Mouse (Mus musculus) stomach, embryonic 16.5 days (tissue): ENCODE data around the gene Ercc6l2. TPM values are rescaled to one million over a fixed set of nuclear protein-coding genes. Genes with fewer than 3 reads are reported as not detected.

Experiments used
- ATAC-seq: fragments of 200-750 bp; cut with Nextera tagmentation; 2 replicates; pipeline ENCODE4 v1.8.0; 2017; ENCODE audit warnings: moderate number of reproducible peaks, moderate TSS enrichment; ENCODE audit not compliant: insufficient read depth, low FRiP score
- H3K27ac ChIP-seq: fragments of 300-500 bp; sonication (generic); 2 replicates; pipeline ENCODE4 v1.5.1; 2014; ENCODE audit warnings: low read length
- H3K27me3 ChIP-seq: fragments of 300-500 bp; sonication (generic); 2 replicates; pipeline ENCODE4 v1.6.1; 2014; ENCODE audit warnings: low read length, control low read depth, mixed read lengths; ENCODE audit not compliant: control insufficient read depth, insufficient read depth
- H3K36me3 ChIP-seq: fragments of 300-500 bp; sonication (generic); 2 replicates; pipeline ENCODE4 v1.6.1; 2014; ENCODE audit warnings: low read length; ENCODE audit not compliant: control insufficient read depth, insufficient read depth
- H3K4me1 ChIP-seq: fragments of 300-500 bp; sonication (generic); 2 replicates; pipeline ENCODE4 v1.6.1; 2014; ENCODE audit warnings: low read length, control low read depth, mixed read lengths; ENCODE audit not compliant: control insufficient read depth, insufficient read depth
- H3K4me2 ChIP-seq: fragments of 300-500 bp; sonication (generic); 2 replicates; pipeline ENCODE4 v1.6.1; 2014; ENCODE audit warnings: low read depth, low read length, mixed read lengths
- H3K4me3 ChIP-seq: fragments of 300-500 bp; sonication (generic); replicated peaks from 2 replicates; pipeline ENCODE4 v1.5.1; 2014; ENCODE audit warnings: mild to moderate bottlenecking, low read length
- H3K9ac ChIP-seq: fragments of 300-500 bp; sonication (generic); 2 replicates; pipeline ENCODE4 v1.6.1; 2014; ENCODE audit warnings: low read length
- H3K9me3 ChIP-seq: fragments of 300-500 bp; sonication (generic); replicated peaks from 2 replicates; pipeline ENCODE4 v1.6.1; 2016; ENCODE audit warnings: low read length, control low read depth; ENCODE audit not compliant: control insufficient read depth
- WGBS: fragments of 180-500 bp; shearing (Covaris S2); extraction: QIAGEN DNeasy Blood & Tissue Kit; methylation state at CpG from one replicate; pipeline ENCODE4 v1.1.7; 2014; 5-methylcytosine and 5-hydroxymethylcytosine counted together
- polyA plus RNA-seq: library from polyadenylated mRNA; unstranded; fragments of >200 nt; fragmentation: Nextera tagmentation; extraction: Ambion mirVana; gene quantifications from 2 replicates; pipeline ENCODE4 v1.2.1, GENCODE M21; 2015

Gene Ercc6l2
- 21.2 and 22.7 TPM in 2 replicates for polyA plus RNA-seq

- Histone ChIP-seq H3K4me2 (peak within 1 kb of the TSS; percentile 94), H3K9me3 (no peaks in the 10 kb centered on the region), H3K9ac (peak within 1 kb of the TSS; percentile 97), H3K4me3 (peak within 1 kb of the TSS; percentile 80), H3K4me1 (peaks cover 7% of the 10 kb centered on the region; the same call in 1 of the 2 replicates), H3K36me3 (no peaks in the 10 kb centered on the region), H3K27me3 (no peaks in the 10 kb centered on the region), H3K27ac (peak within 1 kb of the TSS; percentile 97)
- under 1% methylated on average over 87 of the region's 87 CpGs for WGBS
- peak; percentile 99 for ATAC-seq
These were observed at the start of gene Ercc6l2 for GRCm38 (mm10) chr13:63814746-63815681. Gene Ercc6l2, plus strand, starts transcription at chr13:63815240.

GRCm38 (mm10) chr13:63766065-63766464, 49.0 kb upstream of the Ercc6l2 start:
- WGBS = 34% methylated on average over 11 of the region's 11 CpGs
- H3K9me3 ChIP-seq = no peaks in the 10 kb centered on the region
- peak; percentile 60 for ATAC-seq

DNA sequence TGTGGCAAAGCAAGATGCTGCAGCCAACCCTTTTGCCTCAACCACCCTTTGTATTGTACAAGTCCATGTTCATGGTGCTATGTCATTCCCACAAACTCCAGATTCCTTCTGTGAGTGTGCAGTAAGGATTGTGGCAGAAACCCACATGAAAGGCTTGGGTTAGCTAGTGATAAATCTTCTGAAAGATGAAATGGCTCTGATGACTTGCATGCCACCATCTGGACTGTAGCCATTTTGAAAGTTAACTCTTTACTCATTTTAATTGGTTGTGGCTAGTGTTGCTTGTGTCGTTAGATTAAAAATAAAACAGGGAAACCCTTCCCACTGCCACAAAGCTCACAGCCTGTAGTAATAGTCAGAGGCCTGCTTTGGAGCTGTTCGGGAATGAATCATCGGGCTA, 44.0 kb upstream of the Ercc6l2 start:
- H3K27ac ChIP-seq = peak overlapping the region; percentile 5
- 43% methylated on average over 3 of the region's 3 CpGs for WGBS
- no peak overlapping the region for H3K9ac ChIP-seq
- no peaks in the 10 kb centered on the region for H3K9me3 ChIP-seq
- no peaks in the 10 kb centered on the region for H3K36me3 ChIP-seq
- H3K27me3 ChIP-seq = no peaks in the 10 kb centered on the region
- no peak; the same call in 1 of the 2 replicates for ATAC-seq
- H3K4me3 ChIP-seq = no peak overlapping the region
- H3K4me1 ChIP-seq = no peaks in the 10 kb centered on the region
- H3K4me2 ChIP-seq = no peak overlapping the region

More at GRCm38 (mm10) chr13:63766065-63766464, 49.0 kb upstream of the Ercc6l2 start:
- Histone ChIP-seq H3K4me2 (no peak overlapping the region), H3K4me1 (no peaks in the 10 kb centered on the region), H3K9ac (no peak overlapping the region), H3K27me3 (no peaks in the 10 kb centered on the region), H3K4me3 (no peak overlapping the region), H3K36me3 (no peaks in the 10 kb centered on the region), H3K27ac (no peak overlapping the region)

DNA sequence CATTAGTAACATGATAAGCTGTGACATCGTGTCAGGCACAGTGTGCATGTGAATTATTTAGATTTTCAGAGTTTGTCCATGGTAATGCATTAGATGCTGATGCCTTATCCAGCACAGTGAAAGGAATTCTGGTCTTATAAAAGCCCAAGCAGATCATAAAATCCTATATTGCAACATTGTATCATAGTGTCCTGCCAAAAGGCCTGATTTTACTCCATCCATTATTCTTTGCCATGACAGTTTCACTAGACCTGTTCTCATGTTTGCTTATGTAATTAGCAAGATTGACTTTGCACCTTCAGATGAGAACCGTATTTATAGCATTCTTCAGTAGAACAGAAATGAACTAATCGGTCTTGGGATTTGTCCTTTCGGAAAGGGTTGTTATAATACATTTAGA, 36.1 kb upstream of the Ercc6l2 start:
- no peaks in the 10 kb centered on the region for H3K27me3 ChIP-seq
- WGBS = 63% methylated on average over 4 of the region's 4 CpGs
- no peak overlapping the region for H3K4me2 ChIP-seq
- H3K4me1 ChIP-seq = no peaks in the 10 kb centered on the region
- H3K27ac ChIP-seq = no peak overlapping the region
- no peak for ATAC-seq
- H3K9me3 ChIP-seq = no peaks in the 10 kb centered on the region
- H3K9ac ChIP-seq = no peak overlapping the region
- no peaks in the 10 kb centered on the region for H3K36me3 ChIP-seq
- no peak overlapping the region for H3K4me3 ChIP-seq

DNA sequence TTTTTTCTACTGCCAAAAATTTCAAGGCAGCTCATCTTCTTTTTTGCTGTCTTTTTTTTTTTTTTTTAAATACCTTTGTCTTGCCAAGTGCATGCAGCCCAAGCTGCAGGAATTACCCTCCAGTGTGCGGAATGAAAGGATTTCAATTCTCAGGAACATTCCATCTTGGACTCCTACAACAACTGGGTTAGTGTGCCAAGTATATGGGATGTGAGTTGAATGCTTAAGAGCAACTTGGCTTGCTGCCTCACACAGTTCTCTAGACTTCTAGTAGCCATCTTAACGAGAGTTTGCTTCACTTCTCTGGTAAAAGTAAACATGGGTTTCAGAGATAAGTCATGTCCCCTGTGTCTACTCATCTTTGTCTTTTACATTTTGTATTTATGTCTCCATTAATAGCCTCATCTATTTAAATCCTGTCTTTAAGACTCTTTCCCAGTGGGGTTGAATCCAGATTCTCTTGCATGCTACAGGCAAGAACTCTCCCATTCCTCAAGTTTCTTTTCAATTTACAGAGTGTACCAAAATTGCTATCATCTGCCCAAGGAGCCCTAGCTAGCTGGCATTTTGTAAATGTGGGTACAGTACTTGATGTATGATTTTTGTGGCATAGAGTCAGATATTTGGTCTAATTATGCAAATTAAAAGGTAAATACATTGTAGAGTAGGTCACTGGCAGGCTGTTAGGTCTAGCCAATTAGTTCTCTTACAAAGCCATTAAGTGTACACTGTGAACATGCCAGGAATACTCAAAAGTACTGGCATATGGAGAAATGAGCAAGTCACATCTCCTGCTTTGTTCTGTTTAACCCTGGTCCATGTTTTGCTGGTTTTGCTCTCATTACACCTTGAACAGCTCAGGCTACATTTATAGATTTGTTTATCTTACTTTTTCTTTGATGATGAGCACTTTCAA, 35.4 kb upstream of the Ercc6l2 start:
- H3K27ac ChIP-seq = peak overlapping the region; percentile 12; the same call in 1 of the 2 replicates
- H3K4me3 ChIP-seq = no peak overlapping the region
- no peaks in the 10 kb centered on the region for H3K4me1 ChIP-seq
- H3K27me3 ChIP-seq = no peaks in the 10 kb centered on the region
- H3K4me2 ChIP-seq = no peak overlapping the region
- H3K36me3 ChIP-seq = no peaks in the 10 kb centered on the region
- 40% methylated on average over 2 of the region's 2 CpGs for WGBS
- ATAC-seq = peak; percentile 53; the same call in 1 of the 2 replicates
- H3K9ac ChIP-seq = no peak overlapping the region
- no peaks in the 10 kb centered on the region for H3K9me3 ChIP-seq

- H3K27ac ChIP-seq = no peak overlapping the region
- no peak for ATAC-seq
- H3K4me1 ChIP-seq = no peaks in the 10 kb centered on the region
- WGBS = 90% methylated on average over 2 of the region's 2 CpGs
- no peaks in the 10 kb centered on the region for H3K9me3 ChIP-seq
- no peak overlapping the region for H3K4me3 ChIP-seq
- no peak overlapping the region for H3K9ac ChIP-seq
- H3K36me3 ChIP-seq = no peaks in the 10 kb centered on the region
- no peaks in the 10 kb centered on the region for H3K27me3 ChIP-seq
- no peak overlapping the region for H3K4me2 ChIP-seq
These were observed 22.7 kb upstream of the Ercc6l2 start for GRCm38 (mm10) chr13:63792234-63792831.

GRCm38 (mm10) chr13:63793345-63794308, 21.4 kb upstream of the Ercc6l2 start:
- no peaks in the 10 kb centered on the region for H3K27me3 ChIP-seq
- no peaks in the 10 kb centered on the region for H3K36me3 ChIP-seq
- H3K27ac ChIP-seq = no peak overlapping the region
- H3K9me3 ChIP-seq = no peaks in the 10 kb centered on the region
- 79% methylated on average over 7 of the region's 7 CpGs for WGBS
- no peak overlapping the region for H3K9ac ChIP-seq
- no peaks in the 10 kb centered on the region for H3K4me1 ChIP-seq
- ATAC-seq = no peak
- no peak overlapping the region for H3K4me2 ChIP-seq
- no peak overlapping the region for H3K4me3 ChIP-seq

- Histone ChIP-seq H3K9me3 (no peaks in the 10 kb centered on the region), H3K4me2 (no peak overlapping the region), H3K27ac (no peak overlapping the region), H3K27me3 (no peaks in the 10 kb centered on the region), H3K4me1 (no peaks in the 10 kb centered on the region), H3K4me3 (no peak overlapping the region), H3K36me3 (no peaks in the 10 kb centered on the region), H3K9ac (no peak overlapping the region)
- WGBS = 85% methylated on average over 3 of the region's 3 CpGs
- ATAC-seq = no peak
These were observed 16.4 kb upstream of the Ercc6l2 start for GRCm38 (mm10) chr13:63798677-63799076.
